Mouse (Mus musculus) liver, adult 2 months (tissue): Measurements from ENCODE around the gene Park7.

Experiments used
- CTCF ChIP-seq: fragments of 200-500 bp; IDR thresholded peaks from 2 replicates; pipeline ENCODE4 v1.5.1; 2011; ENCODE audit warnings: low read depth, low read length, control low read depth
- POLR2A ChIP-seq: fragments of 200-500 bp; IDR thresholded peaks from 2 replicates; pipeline ENCODE4 v1.6.1; 2011; ENCODE audit warnings: low read length, control low read depth; ENCODE audit not compliant: insufficient read depth; ENCODE audit errors: extremely low read depth

DNA sequence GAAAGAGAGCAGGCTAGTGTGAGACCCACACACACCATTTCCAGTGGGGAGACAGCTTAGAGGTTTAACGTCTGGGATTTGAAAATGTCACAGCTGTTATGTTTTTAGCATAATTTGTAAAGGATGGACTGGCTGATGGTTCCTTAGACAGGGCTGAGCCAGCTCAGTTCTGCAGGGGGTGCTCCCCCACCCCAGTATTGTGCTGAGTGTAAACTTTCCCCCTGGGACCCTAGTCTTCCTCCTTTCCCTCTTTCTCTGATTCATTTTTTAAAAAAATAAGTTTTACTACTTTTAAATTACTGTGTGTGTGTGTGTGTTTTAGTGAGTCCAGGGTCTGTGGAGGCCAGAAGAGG is 42.8 kb upstream of the Park7 start:
- TF ChIP-seq CTCF: no peak
- no peak for TF ChIP-seq POLR2A
